Mouse (Mus musculus) left cerebral cortex, postnatal 36 days (tissue): ENCODE measurements around the gene Gm3045. TPM values are rescaled to one million over a fixed set of nuclear protein-coding genes. Genes with fewer than 3 reads are reported as not detected.

Experiments used
- DNase-seq, 2 experiments: peaks; one replicate each; pipeline ENCODE4 v3.0.0; 2021 to 2022; ENCODE audit warnings: low spot score in 2 of 2, mixed read lengths in 1 of 2
- intact Hi-C: fragments of 180-260 bp; cut with DNase I; formaldehyde crosslinking; loops from one replicate; pipeline ENCODE4 v1.15.1; 2025
- total RNA-seq, 2 experiments: library from RNA; stranded (reverse); gene quantifications; 2 replicates each; pipeline ENCODE4 v1.2.3; 2021

Gene Gm3045
- total RNA-seq, 2 experiments from 2014 or later = not detected

GRCm38 (mm10) chr13:56476790-56477189 lies 50.4 kb downstream of the Gm3045 start:
- intact Hi-C loops = loop anchor here (5.0 to 10.0 kb wide), 4 partner anchors 81 to 801 kb away; partner anchors contain the start of gene Gm45623
- DNase-seq = no peak

DNA sequence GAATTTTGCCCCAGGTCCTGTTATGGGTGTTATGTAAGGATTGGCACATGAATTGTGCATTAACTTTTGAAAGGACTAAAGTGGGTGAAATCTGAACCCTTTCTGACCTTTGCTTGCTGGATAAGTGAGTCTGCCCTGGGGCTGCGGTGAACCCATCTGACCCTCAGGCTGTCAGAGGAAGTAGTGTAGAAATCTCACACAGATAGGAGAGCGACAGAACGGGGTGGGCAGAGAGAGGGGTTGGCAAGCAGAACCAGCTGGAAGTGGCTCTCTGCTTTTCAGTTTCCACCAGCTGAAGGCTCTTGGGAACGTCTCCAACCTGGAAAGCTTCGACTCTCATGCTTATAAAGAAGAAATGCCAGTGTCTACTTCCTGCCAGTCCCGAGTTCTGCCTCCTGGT lies 50.9 kb downstream of the Gm3045 start:
- peak; percentile 26 to 29 for DNase-seq
- intact Hi-C loops = loop anchor here (5.0 to 10.0 kb wide), 4 partner anchors 80 to 800 kb away; partner anchors contain the start of gene Gm45623

DNA sequence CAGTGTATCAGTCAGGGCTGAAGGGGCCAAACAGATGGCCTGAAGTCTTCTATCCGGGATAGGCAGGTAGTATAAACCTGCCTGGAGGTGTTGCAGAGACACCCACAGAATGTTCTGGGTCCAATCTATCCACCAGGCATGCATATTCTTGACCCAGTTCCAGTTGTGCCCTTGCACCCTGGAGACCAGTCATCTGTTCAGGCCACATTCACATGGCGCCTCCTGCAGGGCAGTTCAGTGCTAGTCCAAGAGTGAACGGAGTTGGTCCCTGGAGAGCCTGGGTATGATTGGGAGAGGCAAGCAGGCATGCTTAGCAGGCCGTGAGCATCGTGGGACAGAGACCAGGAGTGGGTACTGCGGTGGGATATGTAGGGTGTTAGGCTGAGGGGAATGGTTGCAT lies 51.6 kb downstream of the Gm3045 start:
- DNase-seq = no peak
- intact Hi-C loops = loop anchor here (5.0 to 10.0 kb wide), 4 partner anchors 79 to 799 kb away; partner anchors contain the start of gene Gm45623

GRCm38 (mm10) chr13:56482146-56482545 lies 55.8 kb downstream of the Gm3045 start, which contains the start of gene Il9:
TSS of gene Il9 (minus strand) at chr13:56482246.
- no peak for DNase-seq
- intact Hi-C loops = no loop called here

Other genes starting within 250 kb of the Gm3045 start
- 1 to 10 TPM; 1.8 to 2.3 TPM for gene Tifab, start 247.7 kb upstream of the Gm3045 start, total RNA-seq
- gene Neurog1, start 174.4 kb upstream of the Gm3045 start, total RNA-seq = not detected
- gene Cxcl14, start 130.0 kb upstream of the Gm3045 start, total RNA-seq = 100 to 1,000 TPM; 134 to 153 TPM
- gene Slc25a48, start 11.8 kb downstream of the Gm3045 start, total RNA-seq = under 1 TPM in 1 of 2 experiments, not detected in 1; 0.11 TPM
- not detected for gene Il9, start 55.7 kb downstream of the Gm3045 start, total RNA-seq
- gene Fbxl21, start 95.9 kb downstream of the Gm3045 start, total RNA-seq = 1 to 10 TPM; 6.6 to 6.8 TPM
- not detected for gene Lect2, start 121.9 kb downstream of the Gm3045 start, total RNA-seq
- 1 to 10 TPM; 2.9 to 4.3 TPM for gene Tgfbi, start 182.9 kb downstream of the Gm3045 start, total RNA-seq